Mouse (Mus musculus) small intestine, adult 2 months (tissue): ENCODE data around the gene Pkhd1.

Experiments used
- CTCF ChIP-seq: fragments of 200-500 bp; IDR thresholded peaks from 2 replicates; pipeline ENCODE4 v1.5.1; 2012; ENCODE audit warnings: low read depth, mild to moderate bottlenecking, control low read depth, inconsistent platforms, low read length, moderate library complexity, mixed read lengths; ENCODE audit not compliant: insufficient replicate concordance, insufficient read length; ENCODE audit errors: extremely low read depth
- POLR2A ChIP-seq: fragments of 200-500 bp; IDR thresholded peaks from 2 replicates; pipeline ENCODE4 v1.6.1; 2012; ENCODE audit warnings: low read depth, mild to moderate bottlenecking, control low read depth, inconsistent platforms, low read length, moderate library complexity

DNA sequence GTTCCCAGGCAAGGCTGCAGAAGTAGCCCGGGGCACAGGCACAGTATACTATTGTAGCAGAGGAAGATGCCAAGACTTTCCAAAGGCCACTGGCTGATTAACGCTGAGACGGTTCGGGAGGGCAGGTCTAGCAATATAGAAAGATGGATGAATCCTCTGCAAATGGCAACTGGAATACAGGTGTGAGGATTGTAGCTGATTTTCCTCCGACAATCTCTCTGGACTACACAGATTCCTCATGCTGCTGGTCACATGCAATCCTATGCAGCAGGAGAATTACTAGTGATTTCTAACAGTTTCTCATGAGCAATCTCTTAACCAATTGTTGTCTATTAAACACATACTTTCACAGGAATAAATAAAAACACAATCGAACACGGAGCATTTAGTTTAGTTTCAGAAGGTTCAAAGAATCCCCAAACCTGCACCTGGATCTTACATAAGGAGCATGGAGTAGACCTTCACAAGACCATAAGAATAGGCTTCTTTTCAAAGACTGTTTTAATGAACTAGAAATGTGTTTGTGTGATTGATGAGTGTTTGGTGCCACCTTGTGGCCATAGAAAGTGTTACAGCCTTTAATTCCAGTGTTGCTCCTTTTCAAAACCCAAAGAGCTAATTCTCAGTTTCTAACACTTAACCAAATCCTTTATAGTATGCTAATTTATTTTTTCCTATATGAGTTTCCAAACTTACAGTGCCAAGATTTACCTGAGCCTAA lies 104.3 kb downstream of the Pkhd1 start:
- TF ChIP-seq POLR2A (no peak), CTCF (no peak)
